Comparison of ENCODE assay signal across 19 mouse cellular contexts in genomic region chrX:39229683-39230082, GRCm38 (mm10).
A peak's percentile ranks its signal among the peaks of the same experiment; 100 is the strongest.
DNase-seq lines count a peak whose midpoint lies in the region; ATAC-seq lines count a peak whose summit lies in the region.
"Had no signal": no experiment of that assay in that cellular context is flagged by ENCODE, and none has a peak within 500 bp of the region (broad histone marks: within the 10 kb centered on the region; RNA-seq: fewer than 3 reads in every experiment).

No protein-coding gene starts in this region.

- no peaks in the 10 kb centered on the region for H3K4me1 ChIP-seq in liver, embryonic 12.5 days
- H3K4me1 ChIP-seq: heart, embryonic 10.5 days; limb, embryonic 10.5 days; liver, embryonic 15.5 days had no signal

- no peaks in the 10 kb centered on the region for H3K27me3 ChIP-seq in liver, embryonic 12.5 days (replicated peaks)
- H3K27me3 ChIP-seq: CH12.LX; liver, embryonic 15.5 days had no signal

- H3K9ac ChIP-seq in liver, embryonic 12.5 days = no peak overlapping the region
- H3K9ac ChIP-seq: liver, embryonic 15.5 days had no signal

- no peak overlapping the region for H3K4me2 ChIP-seq in liver, embryonic 12.5 days
- H3K4me2 ChIP-seq: liver, embryonic 15.5 days had no signal

- no peak for ATAC-seq in liver, embryonic 12.5 days
- ATAC-seq: midbrain, embryonic 16.5 days had no signal

- no peaks in the 10 kb centered on the region for H3K36me3 ChIP-seq in liver, embryonic 12.5 days
- H3K36me3 ChIP-seq: heart, embryonic 10.5 days; limb, embryonic 10.5 days; liver, embryonic 15.5 days had no signal

- no peaks in the 10 kb centered on the region for H3K9me3 ChIP-seq in liver, embryonic 12.5 days (replicated peaks)
- H3K9me3 ChIP-seq: heart, embryonic 10.5 days; limb, embryonic 10.5 days; liver, embryonic 15.5 days had no signal

- peak; percentile 51 to 58 for DNase-seq in cerebellum, postnatal 10 days
- no peak for DNase-seq in cerebellum, adult 11 months
- DNase-seq in layer of hippocampus, adult 11-12 months (ENCODE audit: low spot score) = peak; percentile 17
- DNase-seq in layer of hippocampus, postnatal 14 days (ENCODE audit: low spot score in 2 of 2) = no peak
- peak; percentile 24 for DNase-seq in MN1 (ENCODE audit: low spot score)
- peak; percentile 17 for DNase-seq in right cerebral cortex, adult 18-20 months
- no peak for DNase-seq in spleen, adult 18-20 months
- DNase-seq: cerebellum, adult 8-10 months; gastrocnemius, postnatal 14 days; heart, postnatal 4 days; kidney, adult 11 months; kidney, postnatal 36 days; lung, postnatal 4 days had no signal

- no peak overlapping the region for H3K4me3 ChIP-seq in liver, embryonic 12.5 days
- H3K4me3 ChIP-seq: heart, embryonic 10.5 days; limb, embryonic 10.5 days; liver, embryonic 15.5 days had no signal

- no peak overlapping the region for H3K27ac ChIP-seq in liver, embryonic 12.5 days
- H3K27ac ChIP-seq: heart, embryonic 10.5 days; limb, embryonic 10.5 days; liver, embryonic 15.5 days had no signal

- 64% methylated on average over 4 of the region's 4 CpGs for WGBS in liver, embryonic 12.5 days (ENCODE audit: insufficient replicate concordance)

Comparison
In these comparisons a context has a peak if more than half of its experiments do, and no peak if none do; other contexts are left out.
1. DNase-seq: peak in cerebellum, postnatal 10 days (2 of 2), layer of hippocampus, adult 11-12 months (single experiment), MN1 (single experiment) and right cerebral cortex, adult 18-20 months (single experiment); none in cerebellum, adult 11 months (single experiment), layer of hippocampus, postnatal 14 days (0 of 2) and spleen, adult 18-20 months (0 of 2).